Mouse (Mus musculus): ENCODE measurements around the gene Cdk5rap3.

Gene Cdk5rap3

DNA sequence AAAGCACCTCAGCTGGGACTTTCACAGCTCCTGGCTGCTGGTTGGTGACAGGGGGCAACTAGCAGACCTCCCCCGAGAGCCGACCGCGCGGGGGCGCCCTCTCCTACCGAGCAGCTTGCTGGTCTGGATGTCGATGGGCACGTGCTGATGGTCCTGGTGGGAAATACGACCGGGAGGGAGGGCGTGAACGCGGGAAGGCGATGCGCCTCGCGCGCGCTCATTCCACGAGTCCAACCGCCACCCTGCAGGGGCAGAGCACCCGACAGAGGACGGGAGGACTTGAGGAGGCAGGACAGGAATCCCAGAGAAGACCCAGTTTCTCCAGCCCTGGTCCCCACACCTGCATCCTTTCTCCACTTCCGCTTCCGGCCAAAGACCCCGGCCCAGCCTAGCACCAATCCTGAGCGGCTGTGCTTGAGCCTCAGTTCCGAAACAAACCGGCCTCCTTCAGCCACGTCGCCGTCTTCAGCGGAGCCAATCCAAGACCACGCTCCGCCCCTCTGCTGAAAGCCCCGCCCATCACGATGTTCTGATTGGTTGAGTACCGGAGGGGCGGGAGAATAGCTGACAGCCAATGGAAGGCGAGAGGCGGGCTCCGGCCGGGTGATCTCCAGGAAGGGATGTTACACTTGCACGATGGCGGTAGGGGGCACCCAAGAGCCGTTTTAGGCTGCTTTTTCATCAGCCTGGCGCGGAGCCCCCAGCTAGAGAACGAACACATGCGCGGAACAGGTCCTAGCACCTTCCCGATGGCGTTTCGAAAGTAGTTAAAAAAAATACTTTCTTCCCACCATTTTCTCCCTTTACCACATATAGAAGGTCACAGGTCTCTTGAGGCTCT lies at the start of gene Cdk5rap3:
Gene Cdk5rap3, minus strand, starts transcription at position 453 of the 841 bp plus-strand sequence.
- ATAC-seq (ENCODE audit: low TSS enrichment) = peak; percentile 99

DNA sequence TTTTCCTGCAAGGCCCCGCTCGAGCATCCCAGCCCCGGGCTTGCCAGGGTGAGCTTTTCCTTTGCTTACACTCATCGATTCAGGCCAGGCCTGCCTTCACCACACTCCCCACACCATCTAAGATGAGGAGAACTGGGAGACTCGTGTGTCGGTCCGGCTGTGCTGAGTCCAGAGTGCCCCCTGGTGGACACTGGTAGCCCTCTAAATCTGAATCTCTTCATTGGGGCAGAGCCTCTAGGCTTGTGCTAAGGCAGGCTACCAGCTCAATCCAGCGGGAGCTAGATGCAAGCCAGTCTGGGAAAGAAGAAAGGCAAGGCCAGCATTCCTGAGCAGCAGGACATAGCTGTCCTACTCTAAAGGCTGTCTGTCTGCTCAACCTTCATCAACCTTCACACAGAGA lies 47.3 kb upstream of the Cdk5rap3 start:
- peak; percentile 92 for ATAC-seq (ENCODE audit: low TSS enrichment)

DNA sequence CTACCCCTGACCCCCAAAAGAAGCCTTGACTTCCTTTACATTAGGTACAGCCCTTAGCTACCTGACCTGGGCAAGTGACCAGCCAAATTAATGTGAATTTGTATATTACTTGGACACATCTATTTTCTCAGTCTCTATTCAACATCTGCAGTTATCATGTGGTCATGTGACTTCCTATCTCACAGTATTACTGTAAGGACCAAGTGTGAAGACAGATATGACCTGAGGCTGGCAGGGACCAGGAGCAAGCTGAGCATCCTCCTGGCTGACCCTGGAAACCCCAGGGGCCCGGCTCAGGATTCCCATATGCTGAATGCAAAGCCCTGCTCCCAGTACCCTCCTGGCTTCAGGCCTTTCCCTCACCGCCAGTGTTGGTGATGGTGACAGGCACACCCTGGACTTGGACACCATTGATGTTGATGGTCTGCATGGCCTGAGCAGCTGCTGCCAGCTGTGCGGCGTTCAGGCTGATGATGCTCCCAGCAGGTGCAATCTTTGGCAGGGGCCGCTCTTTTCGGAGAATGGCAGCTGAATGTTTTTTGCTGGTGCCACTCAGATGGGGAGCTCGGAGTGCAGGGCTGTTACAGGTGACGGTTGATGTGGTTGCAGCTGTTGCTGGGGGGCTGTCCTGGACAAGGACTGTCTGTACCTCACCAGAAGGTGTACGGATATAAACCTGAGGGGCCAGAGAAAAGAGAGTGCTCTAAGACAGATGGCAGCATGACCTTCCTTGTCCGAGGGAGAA lies 40.9 kb upstream of the Cdk5rap3 start:
- no peak for ATAC-seq (ENCODE audit: low TSS enrichment)

DNA sequence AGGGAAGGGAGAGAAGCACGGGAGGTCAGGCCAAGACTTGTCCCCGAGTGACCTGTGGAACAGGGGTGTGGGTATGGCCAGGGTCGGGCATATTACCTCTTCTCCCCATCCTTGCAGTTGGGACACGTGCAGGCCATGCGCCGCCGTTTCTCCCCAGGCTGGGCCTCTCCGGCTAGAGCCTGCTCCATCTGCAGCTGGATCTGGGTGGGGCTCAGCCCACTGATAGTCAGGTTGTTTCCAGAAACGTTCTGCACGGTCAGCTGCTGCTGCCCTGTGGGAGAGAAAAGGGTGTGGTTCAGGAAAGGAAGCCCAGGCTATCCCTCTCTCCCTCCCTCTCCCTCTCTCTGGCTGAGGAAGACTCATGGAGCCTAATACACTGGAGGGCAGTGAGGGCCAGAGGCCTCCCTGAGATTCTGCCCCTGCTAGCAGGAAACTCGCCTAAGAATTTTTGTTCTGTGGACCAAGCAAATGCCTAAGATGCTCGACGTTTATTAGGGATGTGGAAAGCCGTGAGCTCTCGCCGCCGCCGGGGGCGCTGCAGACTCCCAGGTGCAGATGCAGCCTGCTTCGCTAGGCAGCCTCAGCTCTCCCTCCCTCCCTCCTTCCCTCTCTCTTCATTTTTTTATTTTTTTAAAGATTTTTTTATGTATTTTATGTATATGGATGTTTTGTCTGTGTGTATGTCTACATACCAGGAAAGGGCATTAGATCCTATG lies 39.9 kb upstream of the Cdk5rap3 start:
- no peak for ATAC-seq (ENCODE audit: low TSS enrichment)

DNA sequence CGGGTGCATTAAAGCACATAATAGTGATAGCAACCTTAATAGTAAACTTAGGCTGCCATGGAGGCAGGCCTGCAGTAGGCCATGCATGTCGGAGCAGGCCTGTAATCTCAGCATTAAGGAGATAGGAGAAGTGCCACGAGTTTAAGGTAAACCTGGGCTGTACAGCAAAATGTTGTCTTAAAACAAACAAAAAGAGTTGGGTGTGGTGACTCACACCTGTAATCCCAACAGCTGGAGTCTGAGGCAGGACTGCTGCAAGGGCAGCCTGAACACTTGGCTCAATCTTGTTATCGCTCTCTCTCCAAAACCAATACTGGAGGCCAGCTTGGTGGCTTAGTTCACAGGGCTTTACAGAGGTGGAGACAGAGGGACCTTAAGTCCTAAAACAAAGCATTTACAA lies 38.8 kb upstream of the Cdk5rap3 start:
- ATAC-seq (ENCODE audit: low TSS enrichment) = no peak

DNA sequence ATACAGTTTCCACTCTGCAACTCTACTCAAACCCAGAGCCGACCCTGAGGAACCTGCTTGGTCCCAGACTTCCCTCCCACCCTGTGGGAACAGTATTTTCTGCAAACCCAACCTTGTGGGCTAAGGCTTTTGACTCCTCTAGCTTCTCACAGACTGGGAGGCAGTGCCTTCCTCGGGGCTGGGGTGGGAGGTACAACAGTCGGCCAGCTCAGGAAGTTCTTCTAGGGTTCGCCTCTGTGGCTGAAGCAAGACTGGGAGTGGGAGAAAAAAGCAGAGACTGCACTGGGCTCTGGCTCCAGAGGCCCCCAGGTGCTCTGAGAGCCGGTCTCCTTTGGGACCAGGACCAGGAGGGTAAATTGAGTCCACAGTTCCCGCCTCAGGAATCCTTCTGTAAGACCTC lies 36.6 kb upstream of the Cdk5rap3 start:
- ATAC-seq (ENCODE audit: low TSS enrichment) = 0 out of 2 replicates have a peak, but pooled peaks have one; percentile 15

DNA sequence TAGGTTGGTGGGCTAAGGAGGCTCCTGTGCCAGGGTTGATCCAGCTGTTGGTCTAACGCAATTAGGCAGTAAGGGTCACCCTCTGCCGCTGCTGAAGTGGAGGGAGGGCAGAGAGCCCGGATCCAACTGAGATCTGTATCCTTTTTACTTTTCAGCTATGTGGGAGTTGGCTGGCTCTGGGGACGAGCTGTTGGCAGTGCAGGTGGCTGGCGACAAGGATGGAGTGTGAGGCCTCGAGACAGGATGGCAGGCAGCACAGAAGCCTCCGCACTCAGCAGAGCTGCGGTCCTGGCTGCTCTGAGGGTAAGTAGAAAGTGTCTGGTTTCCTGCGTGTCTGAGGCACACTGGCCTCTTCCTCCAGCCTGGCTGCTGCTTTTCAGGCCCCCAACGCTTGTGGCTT lies 36.1 kb upstream of the Cdk5rap3 start:
- ATAC-seq (ENCODE audit: low TSS enrichment) = peak; percentile 94

DNA sequence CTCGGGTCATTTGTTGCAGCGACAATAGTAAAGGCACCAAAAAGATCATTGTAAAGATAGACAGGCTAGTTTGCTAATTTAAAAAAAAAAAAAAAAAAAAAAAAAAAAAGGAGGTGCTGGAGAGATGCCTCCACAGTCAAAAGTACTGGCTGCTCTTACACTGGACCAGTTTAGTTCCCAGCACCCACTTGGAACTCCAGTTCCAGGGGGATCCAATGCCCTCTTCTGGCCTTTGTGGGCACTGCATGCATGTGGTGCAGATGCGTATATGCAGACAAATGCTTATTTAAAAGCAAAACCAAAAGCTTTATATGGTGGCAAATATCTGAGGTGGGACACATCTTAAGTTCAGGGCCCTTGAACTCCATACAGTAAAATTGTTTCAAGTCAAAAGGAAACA lies 34.5 kb upstream of the Cdk5rap3 start:
- no peak for ATAC-seq (ENCODE audit: low TSS enrichment)

DNA sequence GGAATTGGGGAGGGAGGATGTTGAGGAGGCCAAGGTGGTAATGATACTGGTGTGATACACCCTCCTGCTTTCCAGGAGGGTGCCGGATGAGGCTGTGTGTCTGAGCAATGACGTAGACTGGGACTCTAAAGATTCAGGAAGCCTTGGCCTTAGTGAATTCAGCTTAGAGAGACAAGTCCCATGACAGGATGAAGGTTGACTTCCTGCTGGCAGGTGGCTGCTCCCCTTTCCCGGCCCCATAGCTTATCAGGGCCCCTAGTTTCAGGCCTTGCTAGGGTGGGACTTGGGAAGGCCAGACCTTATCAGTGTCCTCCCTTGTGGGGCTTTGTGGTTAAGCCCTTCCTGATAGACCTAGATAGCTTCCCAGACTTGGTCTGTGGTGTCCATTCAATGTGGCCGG lies 31.6 kb upstream of the Cdk5rap3 start:
- ATAC-seq (ENCODE audit: low TSS enrichment) = no peak

DNA sequence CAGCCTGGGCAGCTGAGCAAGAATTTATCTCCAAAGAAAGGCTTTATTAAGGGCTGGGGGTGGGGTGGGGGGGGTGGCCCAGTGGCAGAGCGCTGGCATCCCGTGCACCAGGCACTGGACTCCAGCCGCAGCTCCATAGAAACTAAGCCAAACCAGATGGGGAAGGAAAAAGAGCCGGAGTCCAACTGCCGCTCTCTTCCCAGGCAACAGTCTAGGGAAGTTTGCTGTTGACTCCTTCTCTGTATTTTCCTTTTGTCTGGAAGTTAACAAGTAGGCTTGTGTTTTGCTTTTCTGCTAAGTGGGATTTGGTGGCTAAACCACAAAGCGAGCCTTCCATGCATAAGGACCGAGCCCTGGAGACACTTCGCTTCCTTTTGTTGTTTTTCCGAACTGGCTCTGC lies 30.2 kb upstream of the Cdk5rap3 start:
- ATAC-seq (ENCODE audit: low TSS enrichment) = no peak

DNA sequence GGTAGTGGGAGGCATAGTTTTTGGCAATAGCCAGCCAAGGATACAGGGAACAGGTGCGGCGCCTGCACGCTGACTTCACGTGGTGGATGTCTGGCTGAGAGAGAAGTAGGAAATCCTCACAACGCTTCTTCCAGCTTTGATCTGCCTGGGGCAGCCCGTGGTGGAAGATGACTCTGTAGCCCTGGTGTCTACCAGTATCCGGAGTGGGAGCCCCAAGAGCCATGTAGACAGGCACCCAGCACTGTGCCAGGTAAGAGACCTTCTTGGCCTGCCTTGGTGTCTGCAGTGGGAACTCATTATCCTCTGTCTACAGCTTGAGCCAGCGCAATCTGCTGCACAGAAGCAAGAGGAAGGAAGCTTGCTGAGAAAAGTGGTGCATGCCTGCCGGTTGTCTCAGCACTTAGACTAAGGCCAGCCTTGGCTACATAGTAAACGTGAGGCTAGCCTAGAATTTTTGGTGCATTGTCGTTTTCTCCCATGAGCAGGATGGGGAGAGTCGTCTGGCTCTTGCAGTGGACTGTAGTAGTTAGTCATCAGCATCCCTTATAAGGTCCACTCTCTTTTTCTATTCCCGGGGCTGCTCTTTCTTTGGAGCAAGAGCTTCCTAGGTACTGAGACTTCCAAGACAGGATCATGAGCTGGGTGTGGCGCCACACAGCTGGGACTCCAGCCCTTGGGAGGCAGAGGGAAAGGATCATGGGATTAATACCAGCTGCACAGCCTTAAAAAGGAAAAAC lies 28.7 kb upstream of the Cdk5rap3 start:
- no peak for ATAC-seq (ENCODE audit: low TSS enrichment)

DNA sequence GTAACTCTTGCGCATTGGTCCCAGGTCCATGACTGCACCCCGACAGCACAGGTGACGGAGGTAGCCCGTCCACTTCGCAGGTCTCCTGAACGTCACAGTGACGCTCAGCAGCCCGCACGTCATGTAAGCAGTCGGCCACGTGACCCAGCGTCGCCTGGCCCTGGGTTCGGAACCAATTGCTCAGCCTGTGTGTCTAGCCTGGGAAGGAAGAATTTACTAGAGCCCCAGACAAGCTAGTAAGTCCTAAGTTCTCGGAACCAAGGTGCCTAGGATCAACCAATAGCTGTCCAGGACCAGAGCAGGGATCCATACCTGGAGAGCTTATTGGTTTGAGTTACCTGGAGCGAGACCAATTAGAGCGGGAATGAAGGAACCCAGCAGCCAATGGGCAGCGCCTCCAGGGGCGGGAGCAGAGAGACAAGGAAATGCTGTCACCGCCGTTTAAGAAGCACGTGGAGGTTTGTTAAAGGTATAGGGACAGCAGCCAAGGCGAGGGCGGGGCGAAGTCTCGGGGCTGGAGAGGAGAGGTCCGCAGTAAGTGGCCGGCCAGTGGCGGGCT lies 27.5 kb upstream of the Cdk5rap3 start, which contains the start of gene Pnpo:
Gene Pnpo, minus strand, starts transcription at position 241 of the 559 bp plus-strand sequence.
- ATAC-seq (ENCODE audit: low TSS enrichment) = peak; percentile 98

DNA sequence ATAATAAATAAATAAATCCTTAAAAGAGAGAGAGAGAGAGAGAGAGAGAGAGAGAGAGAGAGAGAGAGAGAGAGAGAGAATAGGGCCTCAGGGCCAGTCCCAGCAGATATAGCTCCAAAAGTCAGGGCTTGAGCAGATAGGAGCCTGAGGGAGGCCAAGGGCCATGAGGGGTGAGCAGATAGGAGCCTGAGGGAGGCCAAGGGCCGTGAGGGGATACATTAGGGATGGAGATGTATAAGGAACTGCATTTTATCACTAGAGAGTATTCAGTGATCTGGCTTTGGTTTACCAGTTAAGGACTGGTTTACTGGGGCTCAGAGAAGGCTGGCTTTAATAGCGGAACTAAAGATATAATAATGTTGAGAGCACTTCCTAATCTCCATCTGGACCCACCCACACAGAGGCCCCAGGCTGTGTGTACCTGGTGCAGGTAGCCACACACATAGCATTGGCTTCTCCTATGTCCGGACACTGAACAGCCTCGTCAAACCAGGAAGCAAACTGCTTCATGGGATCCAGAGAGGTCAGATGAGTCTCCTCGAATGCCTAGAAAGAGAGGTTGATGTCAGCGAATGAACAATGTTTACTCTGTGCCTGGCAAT lies 25.8 kb upstream of the Cdk5rap3 start:
- no peak for ATAC-seq (ENCODE audit: low TSS enrichment)

DNA sequence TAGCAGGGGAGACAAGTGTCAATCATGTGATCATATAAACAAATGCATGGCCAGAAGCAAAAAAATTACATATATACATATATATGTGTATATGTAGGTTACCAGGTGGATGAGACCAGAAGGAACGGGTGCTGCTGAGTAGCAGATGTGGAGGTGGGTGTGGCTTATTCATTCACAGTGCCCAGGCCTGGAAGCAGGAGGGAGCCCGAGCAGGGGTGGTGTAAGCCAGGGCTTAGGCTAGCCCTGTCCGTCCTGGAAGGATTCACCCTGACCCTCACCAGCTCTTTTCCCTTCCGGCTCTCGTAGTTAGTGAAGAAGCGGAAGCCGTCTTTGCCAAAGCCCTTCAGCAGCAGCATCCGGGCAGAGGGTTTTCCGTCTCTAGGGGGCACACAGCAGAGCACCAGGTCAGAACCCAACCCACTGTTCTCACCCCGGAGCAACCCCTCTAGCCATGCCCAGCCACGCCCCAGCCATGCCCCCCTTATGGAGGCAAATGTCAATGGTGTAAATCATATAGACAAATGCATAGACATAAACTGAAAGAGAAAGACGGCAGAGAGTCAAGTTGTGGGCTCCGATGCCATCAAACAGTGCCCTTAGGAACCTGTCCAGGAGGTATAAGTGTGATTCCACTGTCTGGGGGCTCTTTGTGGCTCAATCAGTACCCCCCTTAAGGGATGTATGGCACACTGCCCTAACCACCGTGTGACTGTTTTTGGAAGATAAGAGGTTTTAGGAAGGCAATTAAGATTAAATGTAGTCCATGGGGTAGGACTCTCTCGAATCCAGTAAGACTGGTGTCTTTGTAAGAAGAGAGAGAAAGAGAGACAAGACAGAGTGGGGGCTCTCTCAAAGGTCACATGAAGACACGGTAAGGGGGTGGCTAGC lies 24.5 kb upstream of the Cdk5rap3 start:
- ATAC-seq (ENCODE audit: low TSS enrichment) = no peak

DNA sequence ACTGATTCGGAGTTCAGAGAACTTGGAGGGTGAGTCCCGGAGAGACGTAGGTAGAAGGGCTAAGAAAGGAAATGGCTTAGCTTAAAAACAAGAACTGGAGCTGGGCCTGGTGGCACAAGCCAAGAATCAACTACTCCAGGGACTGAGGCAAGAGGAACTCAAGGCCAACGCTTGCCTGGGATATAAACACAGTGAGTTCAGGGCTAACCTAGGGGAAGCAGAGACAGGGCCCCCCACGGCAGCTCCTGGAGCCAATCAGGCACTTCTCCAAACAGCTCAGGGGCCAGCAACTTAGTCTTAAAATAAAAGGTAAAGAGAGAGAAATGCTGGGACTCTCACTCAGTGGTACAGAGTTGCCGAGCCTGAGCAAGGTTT lies 22.1 kb upstream of the Cdk5rap3 start:
- ATAC-seq (ENCODE audit: low TSS enrichment) = no peak

DNA sequence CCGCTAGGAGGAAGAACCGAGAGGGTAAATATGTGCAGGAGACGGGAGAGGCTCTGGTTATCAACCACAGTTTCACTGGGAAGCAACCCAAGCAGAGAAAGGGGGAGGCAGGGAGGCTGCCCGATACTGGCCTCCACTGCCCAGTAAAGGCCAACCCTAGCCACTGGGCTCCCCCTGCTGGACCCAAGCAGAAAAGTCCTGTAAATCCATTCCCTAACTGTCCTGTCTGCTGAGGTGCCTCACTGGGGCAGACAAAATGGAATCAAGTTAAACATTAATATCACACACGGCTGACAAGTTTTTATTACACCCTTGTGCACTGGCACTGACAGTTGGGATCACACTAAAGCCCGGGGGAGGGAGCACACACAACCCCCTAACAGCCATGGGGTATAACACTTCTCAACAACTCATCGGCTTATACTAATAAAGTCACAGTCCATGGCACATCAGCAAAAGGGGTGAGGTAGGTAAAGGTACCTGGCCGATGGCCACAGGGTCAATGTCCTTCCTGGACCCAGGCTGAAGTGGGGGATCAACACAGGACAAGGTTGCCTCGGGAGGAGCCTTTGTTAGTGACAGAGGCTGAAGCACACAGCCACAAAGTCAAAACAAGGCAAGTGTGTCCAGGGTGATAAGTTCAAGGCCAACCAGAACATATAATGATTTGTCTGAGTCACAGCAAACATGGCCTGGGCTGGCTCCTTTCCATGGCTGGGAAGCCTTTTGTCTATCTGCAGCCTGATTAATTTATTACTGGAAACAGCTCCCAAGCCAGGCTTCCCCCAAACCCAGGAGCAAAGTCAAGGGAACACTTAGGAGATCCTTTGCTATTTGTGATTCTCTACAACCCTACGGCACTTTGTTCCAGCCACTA lies 21.5 kb upstream of the Cdk5rap3 start:
- ATAC-seq (ENCODE audit: low TSS enrichment) = peak; percentile 41; the same call in 1 of the 2 replicates

DNA sequence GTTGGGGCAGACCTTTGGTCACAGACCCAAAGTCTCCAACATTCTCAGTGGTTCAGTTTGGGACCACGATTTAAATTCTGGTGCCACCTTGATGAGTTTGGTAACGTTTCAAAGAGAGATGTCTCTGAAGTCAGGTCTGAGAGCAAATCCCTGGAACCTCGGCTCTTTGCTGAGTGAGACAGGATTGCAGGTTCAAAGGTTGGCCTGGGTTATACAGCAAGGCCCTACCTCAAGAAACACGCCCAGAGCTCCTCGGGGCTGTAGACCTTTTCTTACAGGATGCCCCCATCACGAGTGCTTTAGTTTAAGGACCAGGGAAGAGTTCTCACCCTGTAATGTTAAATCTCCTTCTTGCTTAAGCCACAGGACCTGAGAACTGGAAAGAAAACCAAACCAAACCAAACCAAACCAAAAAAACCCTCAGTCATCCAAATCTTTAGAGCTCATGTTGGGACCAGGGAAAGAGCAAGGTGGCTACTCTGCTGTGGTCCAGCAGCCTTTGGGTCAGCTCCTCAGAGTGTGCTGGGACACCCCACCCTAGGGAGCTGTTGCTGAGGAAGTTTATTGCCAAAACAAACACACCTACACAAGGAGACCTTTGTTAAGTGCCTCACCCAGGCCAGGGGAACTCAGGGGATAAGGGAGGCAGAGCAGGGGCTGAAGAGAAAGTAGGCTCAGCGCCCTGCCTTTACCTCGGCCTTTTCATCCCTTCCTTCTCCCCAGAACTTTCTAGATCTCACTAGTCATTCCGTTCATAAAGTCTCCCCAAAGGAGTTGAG lies 19.8 kb upstream of the Cdk5rap3 start:
- no peak for ATAC-seq (ENCODE audit: low TSS enrichment)

DNA sequence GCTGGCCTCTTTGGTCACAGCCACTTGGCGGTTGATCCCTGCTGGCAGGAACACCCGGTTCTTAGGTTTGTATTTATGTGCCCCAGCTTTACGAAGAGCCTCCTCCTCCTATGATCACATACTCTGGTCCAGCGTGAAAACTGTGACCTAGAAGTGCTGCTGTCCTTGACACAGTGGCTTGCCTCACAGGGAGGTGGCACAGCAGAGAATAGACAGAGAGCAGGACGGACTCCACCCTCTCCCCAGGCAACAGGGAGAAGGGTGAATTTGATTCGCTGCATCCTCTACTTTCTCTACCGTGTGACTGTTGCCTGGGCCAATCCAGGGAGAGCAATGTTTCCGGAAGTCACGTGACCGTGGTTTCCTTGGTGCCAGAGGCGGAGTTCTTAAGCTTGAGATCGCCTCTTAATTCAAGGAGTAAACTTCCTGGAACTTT lies 18.6 kb upstream of the Cdk5rap3 start:
- peak; percentile 77; the same call in 1 of the 2 replicates for ATAC-seq (ENCODE audit: low TSS enrichment)
